Comparison of ENCODE assay signal across 28 mouse cellular contexts in the genomic region with DNA sequence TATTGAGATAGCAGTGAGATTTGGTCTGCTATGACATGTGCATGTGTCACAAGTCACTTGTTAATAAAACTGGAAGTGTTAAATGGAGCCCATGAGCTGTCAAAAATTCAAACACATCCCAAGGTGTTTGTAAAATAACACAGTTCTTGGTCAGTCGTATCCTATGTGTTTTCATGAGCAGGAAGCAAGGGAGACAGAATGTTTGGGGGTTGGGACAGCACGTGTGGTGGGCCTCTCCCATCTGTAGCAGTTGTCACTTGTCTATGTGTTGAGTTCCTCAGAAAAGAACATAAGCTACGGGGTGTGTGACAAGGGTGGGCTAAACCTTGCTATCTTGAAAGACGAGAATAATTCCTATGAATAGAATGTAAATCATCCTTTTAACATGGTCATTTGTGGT. TPM values are rescaled to one million over a fixed set of nuclear protein-coding genes. Genes with fewer than 3 reads are reported as not detected.
DNase-seq lines count a peak whose midpoint lies in the region; ATAC-seq and TF ChIP-seq lines count a peak whose summit lies in the region.
"Had no signal": no experiment of that assay in that cellular context is flagged by ENCODE, and none has a peak within 500 bp of the region (broad histone marks: within the 10 kb centered on the region; RNA-seq: fewer than 3 reads in every experiment).

No protein-coding gene starts in this region.

- TF ChIP-seq POLR2A in brain, embryonic 14.5 days (IDR thresholded peaks at IDR 0.05; ENCODE audit: borderline replicate concordance, extremely low read depth, insufficient read depth, insufficient read length, poor library complexity, severe bottlenecking), result no peak

- no peaks in the 10 kb centered on the region for H3K4me1 ChIP-seq in forebrain, embryonic 14.5 days (ENCODE audit: control insufficient read depth, insufficient read depth, low read length)
- no peaks in the 10 kb centered on the region for H3K4me1 ChIP-seq in forebrain, embryonic 11.5 days (replicated peaks; ENCODE audit: control insufficient read depth, insufficient read depth, low read length)
- peaks cover 93% of the 10 kb centered on the region for H3K4me1 ChIP-seq in heart, embryonic 13.5 days
- peaks cover 66% of the 10 kb centered on the region for H3K4me1 ChIP-seq in heart, embryonic 10.5 days
- H3K4me1 ChIP-seq: embryonic facial prominence, embryonic 15.5 days; limb, embryonic 15.5 days; megakaryocyte, embryonic 14.5 days; midbrain, embryonic 13.5 days had no signal

- no peak overlapping the region for H3K4me2 ChIP-seq in forebrain, embryonic 14.5 days (ENCODE audit: low read length)
- H3K4me2 ChIP-seq in forebrain, embryonic 11.5 days (ENCODE audit: low read depth, low read length, severe bottlenecking), result no peak overlapping the region
- peak overlapping the region; percentile 14; the same call in 1 of the 2 replicates for H3K4me2 ChIP-seq in heart, embryonic 13.5 days
- H3K4me2 ChIP-seq: embryonic facial prominence, embryonic 15.5 days; hindbrain, embryonic 14.5 days; limb, embryonic 15.5 days; lung, embryonic 14.5 days; midbrain, embryonic 13.5 days had no signal

- H3K27ac ChIP-seq in forebrain, embryonic 14.5 days (ENCODE audit: low read depth, low read length), result no peak overlapping the region
- no peak overlapping the region for H3K27ac ChIP-seq in forebrain, embryonic 11.5 days (ENCODE audit: low read depth, low read length)
- H3K27ac ChIP-seq in heart, embryonic 13.5 days (replicated peaks), result peak overlapping the region; percentile 93
- H3K27ac ChIP-seq in heart, embryonic 10.5 days, result no peak overlapping the region; the same call in none of the 2 replicates
- H3K27ac ChIP-seq: embryonic facial prominence, embryonic 15.5 days; hindbrain, embryonic 14.5 days; limb, embryonic 15.5 days; liver, embryonic 14.5 days; midbrain, embryonic 13.5 days had no signal

- TF ChIP-seq CTCF in brain, embryonic 14.5 days (IDR thresholded peaks at IDR 0.05; ENCODE audit: borderline replicate concordance, extremely low read depth, insufficient read depth, insufficient read length), result no peak

- H3K36me3 ChIP-seq in forebrain, embryonic 14.5 days (ENCODE audit: control insufficient read depth, insufficient read depth, low read length), result no peaks in the 10 kb centered on the region
- no peaks in the 10 kb centered on the region for H3K36me3 ChIP-seq in forebrain, embryonic 11.5 days (ENCODE audit: control insufficient read depth, insufficient read depth, low read length)
- H3K36me3 ChIP-seq in heart, embryonic 13.5 days, result no peaks in the 10 kb centered on the region
- no peaks in the 10 kb centered on the region for H3K36me3 ChIP-seq in heart, embryonic 10.5 days
- H3K36me3 ChIP-seq: embryonic facial prominence, embryonic 15.5 days; limb, embryonic 15.5 days; midbrain, embryonic 13.5 days had no signal

- peak; percentile 67 for DNase-seq in forebrain, embryonic 14.5 days (ENCODE audit: low spot score)
- no peak for DNase-seq in forebrain, embryonic 11.5 days (ENCODE audit: low spot score)
- no peak for DNase-seq in heart, embryonic 10.5 days (ENCODE audit: low spot score)
- peak; percentile 45 for DNase-seq in layer of hippocampus, adult 9-11 months
- no peak for DNase-seq in layer of hippocampus, adult 8-10 months (ENCODE audit: low spot score in 2 of 2)
- peak; percentile 82 for DNase-seq in brain, embryonic 14.5 days (ENCODE audit: low read depth)
- DNase-seq in adrenal gland, postnatal 25 days, result no peak
- DNase-seq: adrenal gland, postnatal 14 days; cerebellum, adult 11 months; cerebellum, adult 9-11 months; gastrocnemius, postnatal 14 days; heart, postnatal 4 days; kidney, adult 18-20 months; layer of hippocampus, postnatal 36 days; left cerebral cortex, postnatal 4 days; lung, embryonic 14.5 days; lung, postnatal 36 days; right cerebral cortex, postnatal 4 days; thymus, postnatal 25 days had no signal

- H3K9me3 ChIP-seq in forebrain, embryonic 14.5 days (replicated peaks; ENCODE audit: control insufficient read depth, low read length), result no peaks in the 10 kb centered on the region
- no peaks in the 10 kb centered on the region for H3K9me3 ChIP-seq in forebrain, embryonic 11.5 days (ENCODE audit: control insufficient read depth, low read length)
- no peaks in the 10 kb centered on the region for H3K9me3 ChIP-seq in heart, embryonic 13.5 days
- no peaks in the 10 kb centered on the region for H3K9me3 ChIP-seq in heart, embryonic 10.5 days
- H3K9me3 ChIP-seq: embryonic facial prominence, embryonic 15.5 days; limb, embryonic 15.5 days; midbrain, embryonic 13.5 days had no signal

- no peak overlapping the region for H3K9ac ChIP-seq in forebrain, embryonic 14.5 days (ENCODE audit: low read length)
- H3K9ac ChIP-seq in forebrain, embryonic 11.5 days (ENCODE audit: low read length), result no peak overlapping the region
- H3K9ac ChIP-seq in heart, embryonic 13.5 days, result no peak overlapping the region; the same call in 1 of the 2 replicates
- H3K9ac ChIP-seq: embryonic facial prominence, embryonic 15.5 days; hindbrain, embryonic 14.5 days; limb, embryonic 15.5 days; liver, embryonic 14.5 days; lung, embryonic 14.5 days; midbrain, embryonic 13.5 days had no signal

- H3K4me3 ChIP-seq in forebrain, embryonic 14.5 days (ENCODE audit: low read depth, low read length), result no peak overlapping the region
- H3K4me3 ChIP-seq in forebrain, embryonic 11.5 days (ENCODE audit: low read depth, low read length), result no peak overlapping the region
- no peak overlapping the region for H3K4me3 ChIP-seq in heart, embryonic 13.5 days
- no peak overlapping the region for H3K4me3 ChIP-seq in heart, embryonic 10.5 days
- H3K4me3 ChIP-seq: embryonic facial prominence, embryonic 15.5 days; limb, embryonic 15.5 days; megakaryocyte, embryonic 14.5 days; midbrain, embryonic 13.5 days had no signal

- ATAC-seq in forebrain, embryonic 14.5 days, result peak; percentile 87; the same call in 1 of the 2 replicates
- no peak for ATAC-seq in forebrain, embryonic 11.5 days (replicated peaks; ENCODE audit: low FRiP score)
- ATAC-seq in heart, embryonic 13.5 days (ENCODE audit: extremely low read depth, insufficient number of reproducible peaks, low FRiP score, low TSS enrichment), result no peak; the same call in 1 of the 2 replicates
- ATAC-seq: inflammation-experienced regulatory T-cells, adult 6 months; midbrain, embryonic 13.5 days had no signal

- 74% methylated on average over 4 of the region's 4 CpGs for WGBS in forebrain, embryonic 14.5 days
- 81% methylated on average over 4 of the region's 4 CpGs for WGBS in forebrain, embryonic 11.5 days
- 15% methylated on average over 4 of the region's 4 CpGs for WGBS in heart, embryonic 13.5 days
- WGBS in heart, embryonic 10.5 days, result 34% methylated on average over 4 of the region's 4 CpGs

- no peaks in the 10 kb centered on the region for H3K27me3 ChIP-seq in forebrain, embryonic 14.5 days (replicated peaks; ENCODE audit: control insufficient read depth, insufficient read depth, low read length)
- no peaks in the 10 kb centered on the region for H3K27me3 ChIP-seq in forebrain, embryonic 11.5 days (ENCODE audit: control insufficient read depth, insufficient read depth, low read length)
- no peaks in the 10 kb centered on the region for H3K27me3 ChIP-seq in heart, embryonic 13.5 days (replicated peaks)
- no peaks in the 10 kb centered on the region for H3K27me3 ChIP-seq in heart, embryonic 10.5 days (ENCODE audit: insufficient read depth, poor library complexity, severe bottlenecking)
- H3K27me3 ChIP-seq: embryonic facial prominence, embryonic 15.5 days; limb, embryonic 15.5 days; megakaryocyte, embryonic 14.5 days; midbrain, embryonic 13.5 days had no signal

RNA-seq across cellular contexts. Expression of gene Ppp1r14c, which starts 51.6 kb away (rescaled TPM):
- polyA plus RNA-seq in forebrain, embryonic 14.5 days (2014; fragmentation: Nextera tagmentation; extraction: Ambion mirVana), result 46.0 and 62.9 TPM in 2 replicates
- polyA plus RNA-seq in forebrain, embryonic 11.5 days (2014; fragmentation: Nextera tagmentation; extraction: Ambion mirVana), result 2.0 and 2.4 TPM in 2 replicates
- polyA plus RNA-seq in heart, embryonic 13.5 days (2015; fragmentation: Nextera tagmentation; extraction: Ambion mirVana), result 189 and 199 TPM in 2 replicates
- polyA plus RNA-seq in heart, embryonic 10.5 days (2016; fragmentation: Nextera tagmentation; extraction: Ambion mirVana), result 92.5 and 153 TPM in 2 replicates
- 10 to 100 TPM; 16.8 to 18.5 (median 17.7) TPM for total RNA-seq in layer of hippocampus, adult 8-10 months (2022)
- polyA plus RNA-seq in brain, embryonic 14.5 days (2012; rRNA removed), result 19.0 and 25.5 TPM in 2 replicates
- 20.4 and 28.9 TPM in 2 replicates for total RNA-seq in adrenal gland, postnatal 25 days (2021)
- total RNA-seq: common myeloid progenitor, adult 5-6 weeks had no signal

Comparison
In these comparisons a context has a peak if more than half of its experiments do, and no peak if none do; other contexts are left out.
1. DNase-seq: peak in forebrain, embryonic 14.5 days (single experiment), layer of hippocampus, adult 9-11 months (single experiment) and brain, embryonic 14.5 days (single experiment); none in forebrain, embryonic 11.5 days (single experiment), heart, embryonic 10.5 days (single experiment), layer of hippocampus, adult 8-10 months (0 of 2) and adrenal gland, postnatal 25 days (single experiment).